Mouse (Mus musculus) G1E (cell line): ENCODE measurements around the gene Cep78.

Experiments
- CTCF ChIP-seq: IDR thresholded peaks from 2 replicates; pipeline ENCODE4 v1.5.1; 2012; ENCODE audit warnings: low read depth, low read length, inconsistent platforms, mixed read lengths
- GATA1 ChIP-seq: IDR thresholded peaks from 2 replicates; pipeline ENCODE4 v1.6.1; 2012; ENCODE audit warnings: borderline replicate concordance, low read length, inconsistent platforms, mixed read lengths

DNA sequence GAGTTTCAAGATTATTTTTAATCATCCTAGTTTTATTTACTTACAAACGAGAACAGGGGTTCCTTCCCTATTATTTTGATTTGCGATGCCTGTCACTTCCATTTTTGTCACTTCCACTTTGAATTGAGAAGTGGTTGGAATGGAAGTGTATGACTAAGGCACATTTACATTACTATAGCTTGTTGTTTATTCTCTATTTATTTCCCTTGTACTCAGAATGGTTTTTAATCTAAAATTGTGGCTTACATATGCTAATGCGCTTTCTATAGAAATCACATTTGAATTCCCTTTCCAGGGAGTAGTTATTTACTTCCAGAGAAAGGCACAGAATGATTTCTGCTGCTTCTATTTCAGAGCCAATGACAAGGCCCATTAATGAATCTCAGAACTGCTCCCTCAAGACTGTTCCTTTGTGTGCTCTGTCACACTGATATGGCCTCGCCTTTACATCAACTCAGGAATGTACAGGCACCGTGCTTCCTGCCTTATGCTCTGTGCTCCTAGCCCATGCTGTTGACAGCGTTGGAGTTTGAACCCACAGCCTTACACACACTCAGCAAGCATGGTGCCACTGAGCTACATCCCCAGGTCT is 25.1 kb upstream of the Cep78 start:
- TF ChIP-seq GATA1 = no peak
- TF ChIP-seq CTCF = no peak
